In the genomic region with DNA sequence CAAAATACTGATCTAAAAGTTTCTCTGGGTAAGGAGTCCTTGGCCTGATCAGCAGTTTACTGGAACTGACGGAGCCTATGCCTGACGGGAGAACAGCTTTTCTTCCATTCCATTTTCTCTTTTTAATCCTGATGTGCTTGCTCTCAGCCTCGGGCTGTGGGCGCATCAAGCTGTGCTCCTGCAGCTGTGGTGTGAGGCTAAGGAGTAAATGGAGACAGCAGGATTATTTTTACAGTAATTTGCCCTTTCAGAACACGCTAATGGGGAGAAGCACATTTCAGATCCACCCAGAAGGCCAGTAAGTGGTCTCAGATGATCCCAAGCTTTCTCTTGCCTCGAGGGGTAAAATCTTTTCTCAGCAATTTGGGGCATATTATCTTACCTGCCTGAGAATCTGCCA, we compare ENCODE assay signal across 16 mouse cellular contexts. TPM values are rescaled to one million over a fixed set of nuclear protein-coding genes. Genes with fewer than 3 reads are reported as not detected.
DNase-seq lines count a peak whose midpoint lies in the region; ATAC-seq lines count a peak whose summit lies in the region.
"Had no signal": no experiment of that assay in that cellular context is flagged by ENCODE, and none has a peak within 500 bp of the region (broad histone marks: within the 10 kb centered on the region; RNA-seq: fewer than 3 reads in every experiment).

No protein-coding gene starts in this region.

- H3K36me3 ChIP-seq in forebrain, embryonic 16.5 days (ENCODE audit: control insufficient read depth, insufficient read depth) = no peaks in the 10 kb centered on the region
- H3K36me3 ChIP-seq in forebrain, embryonic 14.5 days (ENCODE audit: control insufficient read depth, insufficient read depth, low read length) = no peaks in the 10 kb centered on the region
- H3K36me3 ChIP-seq in midbrain, embryonic 12.5 days = no peaks in the 10 kb centered on the region
- H3K36me3 ChIP-seq in midbrain, embryonic 11.5 days (ENCODE audit: control insufficient read depth, insufficient read depth, low read length) = no peaks in the 10 kb centered on the region
- H3K36me3 ChIP-seq in embryonic facial prominence, embryonic 13.5 days = no peaks in the 10 kb centered on the region
- no peaks in the 10 kb centered on the region for H3K36me3 ChIP-seq in midbrain, embryonic 16.5 days (ENCODE audit: control insufficient read depth, insufficient read depth, low read length)

- no peak for DNase-seq in forebrain, embryonic 14.5 days (ENCODE audit: low spot score)
- DNase-seq in midbrain, embryonic 11.5 days (ENCODE audit: low spot score, missing footprints) = no peak
- DNase-seq in kidney, postnatal 10 days = no peak
- DNase-seq in adrenal gland, postnatal 25 days = no peak
- DNase-seq: adrenal gland, postnatal 36 days; kidney, adult 18-20 months; kidney, postnatal 25 days; left cerebral cortex, postnatal 4 days; thymus, postnatal 25 days had no signal

- no peak overlapping the region; the same call in 1 of the 2 replicates for H3K27ac ChIP-seq in forebrain, embryonic 16.5 days (ENCODE audit: low read length)
- no peak overlapping the region for H3K27ac ChIP-seq in forebrain, embryonic 14.5 days (ENCODE audit: low read depth, low read length)
- H3K27ac ChIP-seq in midbrain, embryonic 12.5 days (replicated peaks) = peak overlapping the region; percentile 55; the same call in 1 of the 2 replicates
- no peak overlapping the region for H3K27ac ChIP-seq in midbrain, embryonic 11.5 days (ENCODE audit: low read depth, low read length)
- H3K27ac ChIP-seq in embryonic facial prominence, embryonic 13.5 days = peak overlapping the region; percentile 64; the same call in 1 of the 2 replicates
- peak overlapping the region; percentile 66 for H3K27ac ChIP-seq in midbrain, embryonic 16.5 days (ENCODE audit: low read length)
- H3K27ac ChIP-seq: liver, embryonic 14.5 days had no signal

- peak; percentile 31; the same call in 1 of the 2 replicates for ATAC-seq in forebrain, embryonic 16.5 days
- ATAC-seq in forebrain, embryonic 14.5 days = no peak; the same call in 1 of the 2 replicates
- ATAC-seq in midbrain, embryonic 12.5 days (ENCODE audit: low FRiP score, low read depth) = no peak
- ATAC-seq in midbrain, embryonic 11.5 days (ENCODE audit: low FRiP score) = no peak
- ATAC-seq in embryonic facial prominence, embryonic 13.5 days (ENCODE audit: insufficient number of reproducible peaks, insufficient read depth, low FRiP score, low TSS enrichment, low read depth) = no peak
- ATAC-seq in midbrain, embryonic 16.5 days = peak; percentile 54
- ATAC-seq: activated CD4-positive, CD25-positive, alpha-beta regulatory T cell, adult 4 months; lung, postnatal 0 days had no signal

- H3K4me2 ChIP-seq in forebrain, embryonic 16.5 days (ENCODE audit: low read length) = no peak overlapping the region
- no peak overlapping the region for H3K4me2 ChIP-seq in forebrain, embryonic 14.5 days (ENCODE audit: low read length)
- H3K4me2 ChIP-seq in midbrain, embryonic 12.5 days (replicated peaks) = no peak overlapping the region
- no peak overlapping the region for H3K4me2 ChIP-seq in midbrain, embryonic 11.5 days
- no peak overlapping the region for H3K4me2 ChIP-seq in embryonic facial prominence, embryonic 13.5 days
- no peak overlapping the region for H3K4me2 ChIP-seq in midbrain, embryonic 16.5 days (ENCODE audit: low read length)

- H3K9ac ChIP-seq in forebrain, embryonic 16.5 days (replicated peaks; ENCODE audit: low read depth, low read length) = no peak overlapping the region
- no peak overlapping the region for H3K9ac ChIP-seq in forebrain, embryonic 14.5 days (ENCODE audit: low read length)
- H3K9ac ChIP-seq in midbrain, embryonic 12.5 days (replicated peaks) = no peak overlapping the region
- H3K9ac ChIP-seq in midbrain, embryonic 11.5 days (ENCODE audit: low read length) = no peak overlapping the region
- H3K9ac ChIP-seq in embryonic facial prominence, embryonic 13.5 days = no peak overlapping the region
- 0 out of 2 replicates have a peak overlapping the region, but pooled peaks have one; percentile 17 for H3K9ac ChIP-seq in midbrain, embryonic 16.5 days (ENCODE audit: low read depth, low read length)
- H3K9ac ChIP-seq: liver, embryonic 14.5 days had no signal

- no peak overlapping the region for H3K4me3 ChIP-seq in forebrain, embryonic 16.5 days (replicated peaks; ENCODE audit: low read length)
- no peak overlapping the region for H3K4me3 ChIP-seq in forebrain, embryonic 14.5 days (ENCODE audit: low read depth, low read length)
- no peak overlapping the region for H3K4me3 ChIP-seq in midbrain, embryonic 12.5 days
- H3K4me3 ChIP-seq in midbrain, embryonic 11.5 days (ENCODE audit: low read depth, low read length) = no peak overlapping the region
- no peak overlapping the region for H3K4me3 ChIP-seq in embryonic facial prominence, embryonic 13.5 days
- no peak overlapping the region for H3K4me3 ChIP-seq in midbrain, embryonic 16.5 days (ENCODE audit: low read depth, low read length)

- 54% methylated on average over 6 of the region's 6 CpGs for WGBS in forebrain, embryonic 16.5 days
- WGBS in forebrain, embryonic 14.5 days = 55% methylated on average over 6 of the region's 6 CpGs
- WGBS in midbrain, embryonic 12.5 days = 53% methylated on average over 6 of the region's 6 CpGs
- 60% methylated on average over 6 of the region's 6 CpGs for WGBS in midbrain, embryonic 11.5 days
- WGBS in embryonic facial prominence, embryonic 13.5 days = 26% methylated on average over 6 of the region's 6 CpGs
- WGBS in midbrain, embryonic 16.5 days = 24% methylated on average over 6 of the region's 6 CpGs

- H3K9me3 ChIP-seq in forebrain, embryonic 16.5 days (ENCODE audit: control insufficient read depth, low read length) = no peaks in the 10 kb centered on the region
- no peaks in the 10 kb centered on the region for H3K9me3 ChIP-seq in forebrain, embryonic 14.5 days (replicated peaks; ENCODE audit: control insufficient read depth, low read length)
- no peaks in the 10 kb centered on the region for H3K9me3 ChIP-seq in midbrain, embryonic 12.5 days
- H3K9me3 ChIP-seq in midbrain, embryonic 11.5 days (ENCODE audit: control insufficient read depth, low read length) = no peaks in the 10 kb centered on the region
- no peaks in the 10 kb centered on the region for H3K9me3 ChIP-seq in embryonic facial prominence, embryonic 13.5 days
- no peaks in the 10 kb centered on the region for H3K9me3 ChIP-seq in midbrain, embryonic 16.5 days (replicated peaks; ENCODE audit: control insufficient read depth, low read length, poor library complexity, severe bottlenecking)

- H3K4me1 ChIP-seq in forebrain, embryonic 16.5 days (replicated peaks; ENCODE audit: control insufficient read depth, insufficient read depth, low read length) = peaks cover 8% of the 10 kb centered on the region
- H3K4me1 ChIP-seq in forebrain, embryonic 14.5 days (ENCODE audit: control insufficient read depth, insufficient read depth, low read length) = no peaks in the 10 kb centered on the region
- peaks cover 7% of the 10 kb centered on the region for H3K4me1 ChIP-seq in midbrain, embryonic 12.5 days
- H3K4me1 ChIP-seq in midbrain, embryonic 11.5 days (ENCODE audit: control insufficient read depth, insufficient read depth, low read length) = no peaks in the 10 kb centered on the region
- peaks cover 13% of the 10 kb centered on the region; the same call in 1 of the 2 replicates for H3K4me1 ChIP-seq in embryonic facial prominence, embryonic 13.5 days
- H3K4me1 ChIP-seq in midbrain, embryonic 16.5 days (ENCODE audit: control insufficient read depth, insufficient read depth, low read length) = peaks cover 17% of the 10 kb centered on the region

- H3K27me3 ChIP-seq in forebrain, embryonic 16.5 days (replicated peaks; ENCODE audit: control insufficient read depth, insufficient read depth, low read length) = no peaks in the 10 kb centered on the region
- no peaks in the 10 kb centered on the region for H3K27me3 ChIP-seq in forebrain, embryonic 14.5 days (replicated peaks; ENCODE audit: control insufficient read depth, insufficient read depth, low read length)
- 0 out of 2 replicates have a peak, but pooled peaks cover 2% of the 10 kb centered on the region for H3K27me3 ChIP-seq in midbrain, embryonic 12.5 days
- H3K27me3 ChIP-seq in midbrain, embryonic 11.5 days (ENCODE audit: control insufficient read depth, insufficient read depth, low read length) = no peaks in the 10 kb centered on the region
- H3K27me3 ChIP-seq in embryonic facial prominence, embryonic 13.5 days = no peaks in the 10 kb centered on the region
- no peaks in the 10 kb centered on the region for H3K27me3 ChIP-seq in midbrain, embryonic 16.5 days (ENCODE audit: control insufficient read depth, insufficient read depth, low read depth, low read length)

RNA-seq across cellular contexts. Expression of a gene that starts 14.0 kb away (rescaled TPM):
- 1.1 and 3.1 TPM in 2 replicates for polyA plus RNA-seq in forebrain, embryonic 16.5 days (2015; fragmentation: Nextera tagmentation; extraction: Ambion mirVana)
- 2.3 and 3.8 TPM in 2 replicates for polyA plus RNA-seq in forebrain, embryonic 14.5 days (2014; fragmentation: Nextera tagmentation; extraction: Ambion mirVana)
- 1.9 and 2.6 TPM in 2 replicates for polyA plus RNA-seq in midbrain, embryonic 12.5 days (2016; fragmentation: Nextera tagmentation; extraction: Ambion mirVana)
- polyA plus RNA-seq in midbrain, embryonic 11.5 days (2014; fragmentation: Nextera tagmentation; extraction: Ambion mirVana) = 1.8 and 1.9 TPM in 2 replicates
- 7.0 and 8.5 TPM in 2 replicates for polyA plus RNA-seq in embryonic facial prominence, embryonic 13.5 days (2015; fragmentation: Nextera tagmentation; extraction: Ambion mirVana)
- 1.6 and 3.5 TPM in 2 replicates for polyA plus RNA-seq in midbrain, embryonic 16.5 days (2015; fragmentation: Nextera tagmentation; extraction: Ambion mirVana)
- total RNA-seq in adrenal gland, postnatal 25 days (2021) = 63.4 and 70.3 TPM in 2 replicates

Comparison
In these comparisons a context has a peak if more than half of its experiments do, and no peak if none do; other contexts are left out.
1. ATAC-seq: peak in forebrain, embryonic 16.5 days (single experiment) and midbrain, embryonic 16.5 days (single experiment); none in forebrain, embryonic 14.5 days (single experiment), midbrain, embryonic 12.5 days (single experiment), midbrain, embryonic 11.5 days (single experiment) and embryonic facial prominence, embryonic 13.5 days (single experiment).
2. H3K27ac ChIP-seq: peak in midbrain, embryonic 12.5 days (single experiment), embryonic facial prominence, embryonic 13.5 days (single experiment) and midbrain, embryonic 16.5 days (single experiment); none in forebrain, embryonic 16.5 days (single experiment), forebrain, embryonic 14.5 days (single experiment) and midbrain, embryonic 11.5 days (single experiment).